In genomic region chr7:99215347-99215855, GRCm38 (mm10) we compare ENCODE assay signal across 8 mouse cellular contexts. TPM values are rescaled to one million over a fixed set of nuclear protein-coding genes. Genes with fewer than 3 reads are reported as not detected.
DNase-seq lines count a peak whose midpoint lies in the region; ATAC-seq and TF ChIP-seq lines count a peak whose summit lies in the region.

No protein-coding gene starts in this region.

- TF ChIP-seq POLR2A in liver, adult 2 months (IDR thresholded peaks at IDR 0.05; ENCODE audit: extremely low read depth, insufficient read depth, low read length) = no peak

- H3K9ac ChIP-seq in liver, adult 2 months (ENCODE audit: low read depth, low read length) = no peak overlapping the region
- 0 out of 2 replicates have a peak overlapping the region, but pooled peaks have one; percentile 26 for H3K9ac ChIP-seq in heart, postnatal 0 days (replicated peaks; ENCODE audit: low read depth, low read length)
- H3K9ac ChIP-seq in forebrain, embryonic 16.5 days (replicated peaks; ENCODE audit: low read depth, low read length) = no peak overlapping the region

- 0 out of 2 replicates have a peak, but pooled peaks have one; percentile 17 for TF ChIP-seq EP300 in heart, postnatal 0 days (IDR thresholded peaks at IDR 0.05; ENCODE audit: low read depth)

- H3K79me2 ChIP-seq in liver, adult 2 months (ENCODE audit: control insufficient read depth, insufficient read depth, low read length) = no peaks in the 10 kb centered on the region

- no peaks in the 10 kb centered on the region for H3K27me3 ChIP-seq in liver, adult 2 months (ENCODE audit: control insufficient read depth, insufficient read depth, low read length)
- H3K27me3 ChIP-seq in heart, postnatal 0 days (ENCODE audit: control insufficient read depth, insufficient read depth, low read length) = no peaks in the 10 kb centered on the region
- H3K27me3 ChIP-seq in forebrain, embryonic 16.5 days (replicated peaks; ENCODE audit: control insufficient read depth, insufficient read depth, low read length) = no peaks in the 10 kb centered on the region

- no peaks in the 10 kb centered on the region for H3K9me3 ChIP-seq in heart, postnatal 0 days (replicated peaks; ENCODE audit: control insufficient read depth, low read length)
- H3K9me3 ChIP-seq in forebrain, embryonic 16.5 days (ENCODE audit: control insufficient read depth, low read length) = no peaks in the 10 kb centered on the region

- no peak for DNase-seq in liver, adult 2 months (ENCODE audit: extremely low read depth, low read depth, low spot score)
- no peak for DNase-seq in liver
- peak; percentile 50 for DNase-seq in adrenal gland, postnatal 25 days
- peak; percentile 86 for DNase-seq in heart, postnatal 0 days (ENCODE audit: low spot score)
- peak; percentile 34 to 61 for DNase-seq in lung, postnatal 4 days
- DNase-seq in frontal cortex, postnatal 14 days (ENCODE audit: low spot score in 2 of 2) = no peak

- H3K36me3 ChIP-seq in liver, adult 2 months (ENCODE audit: control insufficient read depth, insufficient read depth, low read length) = no peaks in the 10 kb centered on the region
- no peaks in the 10 kb centered on the region for H3K36me3 ChIP-seq in heart, postnatal 0 days (replicated peaks; ENCODE audit: control insufficient read depth, insufficient read depth, low read length)
- no peaks in the 10 kb centered on the region for H3K36me3 ChIP-seq in forebrain, embryonic 16.5 days (ENCODE audit: control insufficient read depth, insufficient read depth)

- no peak for TF ChIP-seq CTCF in liver, adult 2 months (IDR thresholded peaks at IDR 0.05; ENCODE audit: low read depth, low read length)
- TF ChIP-seq CTCF in heart, postnatal 0 days (IDR thresholded peaks at IDR 0.05; ENCODE audit: low read depth) = no peak

- 0 out of 2 replicates have a peak overlapping the region, but pooled peaks have one; percentile 7 for H3K27ac ChIP-seq in liver, adult 2 months (replicated peaks; ENCODE audit: insufficient read depth, low read depth, low read length)
- peak overlapping the region; percentile 77 for H3K27ac ChIP-seq in heart, postnatal 0 days (ENCODE audit: low read depth)
- no peak overlapping the region for H3K27ac ChIP-seq in forebrain, embryonic 16.5 days (ENCODE audit: low read length)

- ATAC-seq in heart, postnatal 0 days (ENCODE audit: insufficient read depth, low read depth) = peak; percentile 80
- no peak for ATAC-seq in forebrain, embryonic 16.5 days
- no peak for ATAC-seq in erythroblast, adult 5-6 weeks (replicated peaks; ENCODE audit: low FRiP score, poor library complexity, severe bottlenecking)

- H3K4me3 ChIP-seq in liver, adult 2 months (ENCODE audit: insufficient read depth, low read depth, low read length) = no peak overlapping the region
- no peak overlapping the region for H3K4me3 ChIP-seq in heart, postnatal 0 days (ENCODE audit: low read depth, low read length)
- H3K4me3 ChIP-seq in forebrain, embryonic 16.5 days (replicated peaks; ENCODE audit: low read length) = no peak overlapping the region

- H3K4me2 ChIP-seq in heart, postnatal 0 days (ENCODE audit: low read depth, low read length) = no peak overlapping the region
- no peak overlapping the region for H3K4me2 ChIP-seq in forebrain, embryonic 16.5 days (ENCODE audit: low read length)

- 60% methylated on average over 8 of the region's 8 CpGs for WGBS in liver, adult 2 months
- WGBS in heart, postnatal 0 days = 18% methylated on average over 8 of the region's 8 CpGs
- 75% methylated on average over 8 of the region's 8 CpGs for WGBS in forebrain, embryonic 16.5 days

- peaks cover 22% of the 10 kb centered on the region for H3K4me1 ChIP-seq in liver, adult 2 months (ENCODE audit: control insufficient read depth, insufficient read depth, low read length)
- peaks cover 26% of the 10 kb centered on the region for H3K4me1 ChIP-seq in heart, postnatal 0 days (ENCODE audit: control insufficient read depth, insufficient read depth)
- peaks cover 7% of the 10 kb centered on the region; the same call in 1 of the 2 replicates for H3K4me1 ChIP-seq in forebrain, embryonic 16.5 days (replicated peaks; ENCODE audit: control insufficient read depth, insufficient read depth, low read length)

RNA-seq across cellular contexts. Expression of gene Mogat2, which starts 23.0 kb away (rescaled TPM):
- 0.20 and 0.74 TPM in 2 replicates for total RNA-seq in liver, adult 2 months (2014; rRNA removed)
- 0.22 and 0.34 TPM in 2 replicates for polyA plus RNA-seq in liver, adult 2 months (2012; rRNA removed)
- 0.79 and 2.3 TPM in 2 replicates for total RNA-seq in adrenal gland, postnatal 25 days (2021)
- not detected in 2 replicates for total RNA-seq in heart, postnatal 0 days (2014; rRNA removed; ENCODE audit: low replicate concordance)
- 0.25 and 0.40 TPM in 2 replicates for polyA plus RNA-seq in heart, postnatal 0 days (2015; fragmentation: Nextera tagmentation; extraction: Ambion mirVana)
- polyA plus RNA-seq in forebrain, embryonic 16.5 days (2015; fragmentation: Nextera tagmentation; extraction: Ambion mirVana) = 1.3 and 2.0 TPM in 2 replicates
- 1.7 and 8.2 TPM in 2 replicates for total RNA-seq in erythroblast, adult 5-6 weeks (2015; ENCODE audit: low replicate concordance)
- total RNA-seq in erythroblast, adult 5-6 weeks (2017; ENCODE audit: low replicate concordance) = 3.0 and 3.6 TPM in 2 replicates

RNA-seq across cellular contexts. Expression of gene Dgat2, which starts 32.9 kb away (rescaled TPM):
- total RNA-seq in liver, adult 2 months (2014; rRNA removed) = 464 and 499 TPM in 2 replicates
- 610 and 703 TPM in 2 replicates for polyA plus RNA-seq in liver, adult 2 months (2012; rRNA removed)
- total RNA-seq in adrenal gland, postnatal 25 days (2021) = 635 and 725 TPM in 2 replicates
- total RNA-seq in heart, postnatal 0 days (2014; rRNA removed; ENCODE audit: low replicate concordance) = 114 and 121 TPM in 2 replicates
- polyA plus RNA-seq in heart, postnatal 0 days (2015; fragmentation: Nextera tagmentation; extraction: Ambion mirVana) = 112 and 115 TPM in 2 replicates
- polyA plus RNA-seq in forebrain, embryonic 16.5 days (2015; fragmentation: Nextera tagmentation; extraction: Ambion mirVana) = 16.1 and 18.5 TPM in 2 replicates
- total RNA-seq in erythroblast, adult 5-6 weeks (2015; ENCODE audit: low replicate concordance) = 4.2 and 7.7 TPM in 2 replicates
- 5.3 and 7.1 TPM in 2 replicates for total RNA-seq in erythroblast, adult 5-6 weeks (2017; ENCODE audit: low replicate concordance)

RNA-seq across cellular contexts. Expression of gene Map6, which starts 51.8 kb away (rescaled TPM):
- total RNA-seq in liver, adult 2 months (2014; rRNA removed) = not detected in 2 replicates
- 0.04 TPM in 1 of 2 replicates, not detected in the other for polyA plus RNA-seq in liver, adult 2 months (2012; rRNA removed)
- total RNA-seq in adrenal gland, postnatal 25 days (2021) = 6.7 and 8.8 TPM in 2 replicates
- total RNA-seq in heart, postnatal 0 days (2014; rRNA removed; ENCODE audit: low replicate concordance) = 1.5 and 3.7 TPM in 2 replicates
- 1.8 and 2.5 TPM in 2 replicates for polyA plus RNA-seq in heart, postnatal 0 days (2015; fragmentation: Nextera tagmentation; extraction: Ambion mirVana)
- polyA plus RNA-seq in forebrain, embryonic 16.5 days (2015; fragmentation: Nextera tagmentation; extraction: Ambion mirVana) = 69.3 and 90.0 TPM in 2 replicates
- total RNA-seq in erythroblast, adult 5-6 weeks (2015; ENCODE audit: low replicate concordance) = 0.19 TPM in 1 of 2 replicates, not detected in the other
- total RNA-seq in erythroblast, adult 5-6 weeks (2017; ENCODE audit: low replicate concordance) = 0.34 TPM in 1 of 2 replicates, not detected in the other

Comparison
In these comparisons a context has a peak if more than half of its experiments do, and no peak if none do; other contexts are left out.
1. DNase-seq: peak in adrenal gland, postnatal 25 days (single experiment), heart, postnatal 0 days (single experiment) and lung, postnatal 4 days (2 of 2); none in liver, adult 2 months (single experiment), liver (single experiment) and frontal cortex, postnatal 14 days (0 of 2).
2. RNA of gene Dgat2, which starts 32.9 kb away (total RNA-seq): 635 to 725 TPM in adrenal gland, postnatal 25 days, 464 to 499 TPM in liver, adult 2 months and 114 to 121 TPM in heart, postnatal 0 days; 4.2 to 7.7 TPM in erythroblast, adult 5-6 weeks; every median in the first group is over 10 times any median in the second.